Mouse (Mus musculus) gastrocnemius, postnatal 36 days (tissue): ENCODE data around the gene Traf5. TPM values are rescaled to one million over a fixed set of nuclear protein-coding genes. Genes with fewer than 3 reads are reported as not detected.

Experiments used
- microRNA-seq, 2 experiments: library from miRNA; unstranded; fragments of <30 nt; microRNA quantifications; one replicate each; pipeline ENCODE4 v1.2.0; 2021
- total RNA-seq, 2 experiments: library from RNA; stranded (reverse); gene quantifications; 2 replicates each; pipeline ENCODE4 v1.2.3; 2021

Gene Traf5
- total RNA-seq, 2 experiments from 2014 or later, result 2.9 to 3.0 TPM

Small RNA genes within 50 kb of the gene (microRNA-seq; reads per million reads assigned to microRNA genes)
- gene Mir3473c, result 0 reads per million in 2 experiments

Other genes with a start within 250 kb of the Traf5 start
- gene Slc30a1, start 185.8 kb downstream of the Traf5 start, total RNA-seq, result 1 to 10 TPM; 5.6 to 7.7 TPM
- under 1 TPM in 1 of 2 experiments, not detected in 1; 0.08 TPM for gene Rd3, start 115.2 kb downstream of the Traf5 start, total RNA-seq
- gene Rcor3, start 45.5 kb upstream of the Traf5 start, total RNA-seq, result 10 to 100 TPM; 21.0 to 21.9 TPM
- not detected for gene Kcnh1, start 98.2 kb upstream of the Traf5 start, total RNA-seq